Mouse (Mus musculus) thymus, postnatal 36 days (tissue): ENCODE measurements around the gene Cers1.

Source experiments
- DNase-seq, 2 experiments: peaks; one replicate each; pipeline ENCODE4 v3.0.0; 2022; ENCODE audit warnings: mixed read lengths in 2 of 2

Gene Cers1

GRCm38 (mm10) chr8:70352657-70353151 lies 37.1 kb downstream of the Cers1 start:
- peak; percentile 52 to 72 for DNase-seq

- peak; percentile 99 to 100 for DNase-seq
These were observed 37.7 kb downstream of the Cers1 start, which contains the start of gene Upf1 for GRCm38 (mm10) chr8:70353194-70353817. TSS of gene Upf1 (minus strand) at chr8:70353278.

GRCm38 (mm10) chr8:70354004-70354403 lies 38.4 kb downstream of the Cers1 start:
- peak in 1 of 2 experiments; percentile 35 for DNase-seq

GRCm38 (mm10) chr8:70356111-70356510 lies 40.5 kb downstream of the Cers1 start:
- DNase-seq, result no peak

- DNase-seq, result no peak
These were observed 43.8 kb downstream of the Cers1 start for GRCm38 (mm10) chr8:70359411-70359810.

- DNase-seq, result peak; percentile 32 to 36
These were observed 45.2 kb downstream of the Cers1 start for GRCm38 (mm10) chr8:70360769-70361168.

- no peak for DNase-seq
These were observed 46.0 kb downstream of the Cers1 start for GRCm38 (mm10) chr8:70361484-70362032.

GRCm38 (mm10) chr8:70364066-70364465 lies 48.5 kb downstream of the Cers1 start:
- DNase-seq, result no peak

GRCm38 (mm10) chr8:70366588-70366987 lies 51.0 kb downstream of the Cers1 start:
- no peak for DNase-seq

- no peak for DNase-seq
These were observed 54.9 kb downstream of the Cers1 start for GRCm38 (mm10) chr8:70370476-70370875.

GRCm38 (mm10) chr8:70371951-70372350 lies 56.4 kb downstream of the Cers1 start:
- DNase-seq, result no peak

- no peak for DNase-seq
These were observed 58.1 kb downstream of the Cers1 start, which contains the start of gene Comp for GRCm38 (mm10) chr8:70373397-70374317. TSS of gene Comp (plus strand) at chr8:70373558.

GRCm38 (mm10) chr8:70374318-70374927 lies 58.8 kb downstream of the Cers1 start:
- peak; percentile 43 to 62 for DNase-seq

- DNase-seq, result no peak
These were observed 59.8 kb downstream of the Cers1 start for GRCm38 (mm10) chr8:70375212-70375859.

GRCm38 (mm10) chr8:70376275-70376741 lies 60.7 kb downstream of the Cers1 start:
- DNase-seq, result no peak

GRCm38 (mm10) chr8:70377049-70377448 lies 61.5 kb downstream of the Cers1 start:
- no peak for DNase-seq

GRCm38 (mm10) chr8:70380069-70380468 lies 64.5 kb downstream of the Cers1 start:
- DNase-seq, result no peak
